Mouse (Mus musculus): Measurements from ENCODE around the gene Map4k2. TPM values are rescaled to one million over a fixed set of nuclear protein-coding genes. Genes with fewer than 3 reads are reported as not detected.

Map4k2 gene
- polyA plus RNA-seq (2015; fragmentation: Illumina TruSeq; extraction: RNeasy Lipid Tissue Mini Kit (QIAGEN cat#74804); ENCODE audit: low read depth, low replicate concordance) = 71.5 TPM

DNA sequence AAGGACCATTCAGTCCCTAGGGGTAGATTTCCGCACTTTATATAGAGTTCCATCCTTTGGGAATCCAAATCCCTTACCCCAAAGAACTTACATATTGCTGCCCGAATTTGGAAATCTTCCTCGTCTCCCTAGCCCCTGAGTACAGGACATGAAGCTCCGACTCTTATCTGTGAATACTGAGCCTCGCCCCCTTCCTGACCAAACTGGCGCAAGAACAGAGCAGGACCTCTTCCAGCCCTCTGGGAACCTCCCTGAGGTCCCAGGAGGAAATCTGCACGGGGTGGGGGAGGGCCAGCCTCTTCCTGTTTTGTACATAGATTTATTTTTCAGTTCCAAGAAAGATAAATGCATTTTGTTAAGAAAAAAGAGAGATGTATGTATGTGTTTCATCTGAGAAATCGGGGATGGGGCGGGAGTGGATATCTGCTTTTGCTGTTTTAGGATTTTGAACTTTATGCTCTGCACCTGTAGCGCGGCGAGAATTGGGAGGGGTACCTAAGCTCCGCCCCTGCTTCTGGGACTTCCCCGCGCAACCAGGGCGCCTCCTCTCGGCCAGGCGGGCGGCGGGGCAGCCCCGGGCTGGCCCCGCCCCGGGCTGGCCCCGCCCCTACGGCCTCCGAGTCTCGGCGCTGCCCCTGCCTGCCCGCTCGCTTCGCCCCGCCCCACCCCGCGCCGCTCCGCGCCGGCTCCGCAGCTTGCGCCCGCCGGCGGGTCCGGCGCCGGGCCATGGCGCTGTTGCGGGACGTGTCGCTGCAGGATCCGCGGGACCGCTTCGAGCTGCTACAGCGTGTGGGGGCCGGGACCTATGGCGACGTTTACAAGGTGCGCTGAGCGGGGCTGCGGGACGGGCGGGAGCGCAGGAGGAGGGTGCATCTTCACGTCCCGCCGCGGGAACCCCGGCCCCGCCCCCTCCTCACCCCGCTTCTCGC, at the start of gene Map4k2:
Gene Map4k2 (plus strand): TSS at position 612 of the 929 bp plus-strand sequence.

DNA sequence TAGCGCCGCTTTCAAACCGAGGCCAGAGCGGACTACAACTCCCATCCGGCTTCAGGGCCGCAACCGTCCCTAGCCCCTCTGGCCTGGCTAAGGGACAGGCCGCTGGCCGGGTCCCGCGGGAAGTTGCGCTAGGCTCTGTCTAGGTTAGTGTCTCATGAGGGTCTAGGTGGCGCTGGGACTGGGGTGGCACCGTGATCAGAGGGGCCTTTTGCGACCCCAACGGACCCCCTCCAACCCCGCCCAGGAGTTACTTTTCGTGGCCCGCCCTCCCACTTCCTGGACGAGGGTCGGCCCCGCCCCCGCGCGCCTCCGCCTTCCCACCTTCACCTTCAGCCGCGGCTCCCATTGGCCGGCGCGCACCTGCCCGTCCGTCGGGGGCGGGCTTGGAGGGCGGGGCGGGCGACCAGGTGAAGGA, 34.8 kb upstream of the Map4k2 start, which contains the start of gene Cdc42bpg:
Gene Cdc42bpg (plus strand): TSS at position 320 of the 415 bp plus-strand sequence.

DNA sequence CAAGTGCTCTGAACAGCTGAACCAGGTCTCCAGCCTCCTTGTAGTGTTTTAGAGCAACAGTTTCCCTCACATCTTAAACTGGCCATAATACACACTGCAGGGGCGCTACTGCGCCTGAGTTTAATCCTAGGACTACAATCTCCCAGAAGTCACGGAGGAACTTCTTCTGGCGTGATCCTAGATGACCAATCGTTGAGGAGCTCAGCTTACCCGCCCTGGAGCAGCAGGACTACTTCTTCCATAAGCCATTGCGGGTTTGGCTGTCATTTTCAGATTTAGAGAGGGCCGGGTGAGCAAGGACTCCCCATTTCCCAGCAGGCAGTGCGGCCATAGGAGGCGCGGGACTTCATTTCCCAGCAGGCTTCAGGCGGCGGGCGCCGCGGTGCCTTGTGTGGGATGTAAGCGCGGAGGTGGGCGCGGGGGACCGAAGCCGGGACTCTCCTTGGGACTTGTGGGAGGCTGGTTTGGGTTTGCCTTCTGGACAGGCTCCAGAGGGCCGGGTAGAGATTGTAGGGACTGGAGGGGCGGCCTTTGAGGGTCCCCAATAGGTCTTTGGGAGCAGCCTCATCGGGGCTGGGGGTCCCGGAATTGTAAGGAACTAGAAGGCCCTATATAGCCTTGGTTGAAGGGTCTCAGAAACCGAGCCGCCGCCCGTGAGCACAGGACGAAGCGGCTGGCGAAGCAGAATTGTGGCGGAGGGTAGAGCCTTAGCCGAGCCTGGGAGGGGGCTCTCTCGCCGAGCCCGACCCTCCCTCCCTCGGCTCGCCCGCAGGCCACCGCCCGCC, 6.1 kb upstream of the Map4k2 start, which contains the start of gene Men1:
Gene Men1 (plus strand): TSS at position 307 of the 785 bp plus-strand sequence.

DNA sequence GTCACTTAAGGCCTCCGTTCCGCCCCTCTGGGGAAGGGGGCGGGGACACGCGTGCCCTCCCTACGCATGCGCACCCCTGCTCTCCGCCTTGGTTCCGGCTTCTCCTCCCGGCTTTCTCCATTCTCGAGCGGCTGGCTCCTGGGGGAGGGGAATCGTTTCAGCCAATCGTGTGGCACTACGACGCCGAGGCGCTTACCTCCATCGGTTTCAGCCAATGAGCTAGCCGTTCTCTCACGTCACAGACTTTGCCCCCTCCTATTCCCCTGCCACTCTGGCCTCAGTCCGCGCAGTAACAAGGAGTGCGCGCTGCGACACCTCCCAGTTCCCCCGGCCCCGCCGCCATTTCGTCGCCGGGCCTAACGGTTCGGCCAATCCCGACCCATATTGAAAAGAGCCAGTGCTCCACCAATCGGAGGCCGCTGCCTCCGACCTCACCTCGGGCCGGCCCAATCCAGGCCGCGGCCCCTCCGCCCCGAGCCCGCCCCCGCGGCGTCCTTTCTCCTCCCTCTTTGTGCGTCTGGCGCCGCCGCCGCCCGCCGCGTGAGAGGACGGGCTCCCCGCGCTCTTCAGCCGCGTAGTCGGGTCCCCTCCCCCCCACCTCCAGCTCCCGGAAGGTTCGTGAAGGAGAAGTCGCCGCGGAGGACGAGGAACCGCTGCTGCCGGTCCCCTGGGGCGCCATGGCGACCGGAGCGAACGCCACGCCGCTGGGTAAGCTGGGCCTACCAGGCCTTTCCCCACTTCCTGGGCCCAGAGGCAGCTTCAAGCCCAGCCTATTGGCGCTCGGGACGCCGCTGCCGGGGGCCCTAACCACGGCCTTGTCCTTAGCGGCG, 22.7 kb downstream of the Map4k2 start, which contains the start of gene Sf1:
Gene Sf1 (plus strand): TSS at position 280 of the 830 bp plus-strand sequence.

DNA sequence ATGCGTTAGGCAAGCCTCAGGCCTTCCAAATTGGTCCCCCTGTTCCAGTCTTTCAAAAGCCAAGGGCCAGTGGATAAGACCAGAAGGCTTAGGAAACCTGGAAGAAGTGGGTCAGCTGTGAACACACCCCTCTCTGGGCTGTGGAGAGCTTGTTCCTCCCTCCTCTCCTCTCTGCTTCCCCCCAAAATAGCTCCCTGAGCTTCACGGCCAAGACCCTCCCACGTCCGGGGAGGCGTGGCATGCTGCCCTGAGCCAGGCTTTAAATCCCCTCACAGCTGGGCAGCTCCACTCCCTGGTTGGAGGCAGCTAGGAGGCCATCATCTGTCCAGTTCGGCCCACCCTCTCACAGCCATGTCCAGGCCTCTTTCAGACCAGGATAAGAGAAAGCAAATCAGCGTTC, 43.2 kb downstream of the Map4k2 start, which contains the start of gene Pygm:
Gene Pygm (plus strand): TSS at position 272 of the 400 bp plus-strand sequence.

DNA sequence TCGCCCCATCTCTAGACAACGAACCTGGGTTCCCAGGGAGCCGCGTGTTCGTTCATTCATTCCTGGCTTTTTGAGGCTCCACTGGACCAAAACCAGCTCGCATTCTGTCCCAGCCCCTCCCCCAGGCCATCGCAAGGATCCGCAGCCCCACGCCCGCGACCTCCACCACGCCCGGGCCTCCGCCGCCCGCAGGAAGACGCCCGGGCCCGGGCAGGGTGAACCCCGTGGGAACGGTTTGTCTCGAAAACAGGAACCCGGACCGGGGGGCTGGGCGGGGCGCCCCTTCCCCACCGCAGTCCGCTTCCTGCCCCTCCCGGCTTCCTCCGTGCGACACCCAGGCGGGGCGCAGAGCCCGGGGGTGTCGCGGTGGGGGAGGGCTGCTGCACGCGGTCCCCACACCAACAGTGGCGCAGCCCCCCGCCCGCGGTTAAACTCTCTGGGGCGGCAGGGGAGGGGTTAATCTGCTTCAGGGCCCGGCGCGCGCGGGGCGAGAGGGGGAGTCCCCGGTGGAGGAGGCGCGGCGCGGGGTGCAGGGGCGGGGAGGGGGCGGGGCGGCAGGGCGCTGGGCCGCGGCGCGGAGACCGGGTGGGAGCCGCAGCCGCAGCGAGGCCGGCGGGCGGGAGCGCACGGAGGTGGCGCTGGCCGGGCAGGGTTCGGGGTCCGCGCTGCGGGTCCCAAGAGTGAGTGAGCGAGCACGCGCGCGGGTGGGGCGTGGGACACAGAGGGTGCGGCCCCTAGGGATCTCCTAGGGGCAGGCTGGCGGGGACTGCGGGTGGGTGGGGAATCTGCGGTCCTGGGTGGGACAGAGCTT, 58.6 kb downstream of the Map4k2 start, which contains the start of gene Rasgrp2:
Gene Rasgrp2 (plus strand): TSS at position 56 of the 811 bp plus-strand sequence.

Other genes starting within 250 kb of the Map4k2 start
- not detected for gene AC131692.1, start 246.7 kb upstream of the Map4k2 start, polyA plus RNA-seq (2015; fragmentation: Illumina TruSeq; extraction: RNeasy Lipid Tissue Mini Kit (QIAGEN cat#74804); ENCODE audit: low read depth, low replicate concordance)
- not detected for gene Naaladl1, start 235.4 kb upstream of the Map4k2 start, polyA plus RNA-seq (2015; fragmentation: Illumina TruSeq; extraction: RNeasy Lipid Tissue Mini Kit (QIAGEN cat#74804); ENCODE audit: low read depth, low replicate concordance)
- 16.8 TPM for gene Sac3d1, start 222.5 kb upstream of the Map4k2 start, polyA plus RNA-seq (2015; fragmentation: Illumina TruSeq; extraction: RNeasy Lipid Tissue Mini Kit (QIAGEN cat#74804); ENCODE audit: low read depth, low replicate concordance)
- gene Snx15, start 212.8 kb upstream of the Map4k2 start, polyA plus RNA-seq (2015; fragmentation: Illumina TruSeq; extraction: RNeasy Lipid Tissue Mini Kit (QIAGEN cat#74804); ENCODE audit: low read depth, low replicate concordance) = 39.0 TPM
- not detected for gene Batf2, start 200.2 kb upstream of the Map4k2 start, polyA plus RNA-seq (2015; fragmentation: Illumina TruSeq; extraction: RNeasy Lipid Tissue Mini Kit (QIAGEN cat#74804); ENCODE audit: low read depth, low replicate concordance)
- gene Arl2, start 199.6 kb upstream of the Map4k2 start, polyA plus RNA-seq (2015; fragmentation: Illumina TruSeq; extraction: RNeasy Lipid Tissue Mini Kit (QIAGEN cat#74804); ENCODE audit: low read depth, low replicate concordance) = 91.3 TPM
- not detected for gene Majin, start 156.7 kb upstream of the Map4k2 start, polyA plus RNA-seq (2015; fragmentation: Illumina TruSeq; extraction: RNeasy Lipid Tissue Mini Kit (QIAGEN cat#74804); ENCODE audit: low read depth, low replicate concordance)
- gene Gpha2, start 114.8 kb upstream of the Map4k2 start, polyA plus RNA-seq (2015; fragmentation: Illumina TruSeq; extraction: RNeasy Lipid Tissue Mini Kit (QIAGEN cat#74804); ENCODE audit: low read depth, low replicate concordance) = not detected
- gene Ppp2r5b, start 105.3 kb upstream of the Map4k2 start, polyA plus RNA-seq (2015; fragmentation: Illumina TruSeq; extraction: RNeasy Lipid Tissue Mini Kit (QIAGEN cat#74804); ENCODE audit: low read depth, low replicate concordance) = 120 TPM
- gene Atg2a, start 99.5 kb upstream of the Map4k2 start, polyA plus RNA-seq (2015; fragmentation: Illumina TruSeq; extraction: RNeasy Lipid Tissue Mini Kit (QIAGEN cat#74804); ENCODE audit: low read depth, low replicate concordance) = 18.9 TPM
- gene Ehd1, start 64.4 kb upstream of the Map4k2 start, polyA plus RNA-seq (2015; fragmentation: Illumina TruSeq; extraction: RNeasy Lipid Tissue Mini Kit (QIAGEN cat#74804); ENCODE audit: low read depth, low replicate concordance) = 27.8 TPM
- gene Cdc42bpg, start 34.7 kb upstream of the Map4k2 start, polyA plus RNA-seq (2015; fragmentation: Illumina TruSeq; extraction: RNeasy Lipid Tissue Mini Kit (QIAGEN cat#74804); ENCODE audit: low read depth, low replicate concordance) = 2.4 TPM
- gene Men1, start 6.2 kb upstream of the Map4k2 start, polyA plus RNA-seq (2015; fragmentation: Illumina TruSeq; extraction: RNeasy Lipid Tissue Mini Kit (QIAGEN cat#74804); ENCODE audit: low read depth, low replicate concordance) = 44.9 TPM
- 147 TPM for gene Sf1, start 22.6 kb downstream of the Map4k2 start, polyA plus RNA-seq (2015; fragmentation: Illumina TruSeq; extraction: RNeasy Lipid Tissue Mini Kit (QIAGEN cat#74804); ENCODE audit: low read depth, low replicate concordance)
- gene Pygm, start 43.3 kb downstream of the Map4k2 start, polyA plus RNA-seq (2015; fragmentation: Illumina TruSeq; extraction: RNeasy Lipid Tissue Mini Kit (QIAGEN cat#74804); ENCODE audit: low read depth, low replicate concordance) = 41.5 TPM
- 93.5 TPM for gene Rasgrp2, start 58.2 kb downstream of the Map4k2 start, polyA plus RNA-seq (2015; fragmentation: Illumina TruSeq; extraction: RNeasy Lipid Tissue Mini Kit (QIAGEN cat#74804); ENCODE audit: low read depth, low replicate concordance)
- 190 TPM for gene Nrxn2, start 77.6 kb downstream of the Map4k2 start, polyA plus RNA-seq (2015; fragmentation: Illumina TruSeq; extraction: RNeasy Lipid Tissue Mini Kit (QIAGEN cat#74804); ENCODE audit: low read depth, low replicate concordance)
- 1.0 TPM for gene Slc22a12, start 201.9 kb downstream of the Map4k2 start, polyA plus RNA-seq (2015; fragmentation: Illumina TruSeq; extraction: RNeasy Lipid Tissue Mini Kit (QIAGEN cat#74804); ENCODE audit: low read depth, low replicate concordance)